Mouse (Mus musculus) embryonic facial prominence, embryonic 14.5 days (tissue): ENCODE data around the gene En1. TPM values are rescaled to one million over a fixed set of nuclear protein-coding genes. Genes with fewer than 3 reads are reported as not detected.

Source experiments
- ATAC-seq: fragments of 200-750 bp; cut with Nextera tagmentation; 2 replicates; pipeline ENCODE4 v1.8.0; 2017; ENCODE audit warnings: low read depth, moderate number of reproducible peaks, moderate TSS enrichment
- DNase-seq: peaks from one replicate; pipeline ENCODE4 v3.0.0-alpha.2; 2015; ENCODE audit warnings: low spot score
- H3K27ac ChIP-seq: fragments of 300-500 bp; sonication (generic); replicated peaks from 2 replicates; pipeline ENCODE4 v1.5.1; 2014; ENCODE audit warnings: low read depth, mild to moderate bottlenecking, low read length, moderate library complexity
- H3K27me3 ChIP-seq: fragments of 300-500 bp; sonication (generic); replicated peaks from 2 replicates; pipeline ENCODE4 v1.6.1; 2014; ENCODE audit warnings: low read length; ENCODE audit not compliant: control insufficient read depth, insufficient read depth
- H3K36me3 ChIP-seq: fragments of 300-500 bp; sonication (generic); 2 replicates; pipeline ENCODE4 v1.6.1; 2014; ENCODE audit warnings: low read length, mixed read lengths; ENCODE audit not compliant: control insufficient read depth, insufficient read depth
- H3K4me1 ChIP-seq: fragments of 300-500 bp; sonication (generic); 2 replicates; pipeline ENCODE4 v1.6.1; 2014; ENCODE audit warnings: antibody characterized with exemption, low read length; ENCODE audit not compliant: control insufficient read depth, insufficient read depth
- H3K4me2 ChIP-seq: fragments of 300-500 bp; sonication (generic); 2 replicates; pipeline ENCODE4 v1.6.1; 2014; ENCODE audit warnings: low read depth, mild to moderate bottlenecking, low read length, moderate library complexity, mixed read lengths
- H3K4me3 ChIP-seq: fragments of 300-500 bp; sonication (generic); 2 replicates; pipeline ENCODE4 v1.5.1; 2014; ENCODE audit warnings: low read depth, mild to moderate bottlenecking, low read length
- H3K9ac ChIP-seq: fragments of 300-500 bp; sonication (generic); 2 replicates; pipeline ENCODE4 v1.6.1; 2014; ENCODE audit warnings: low read depth, mild to moderate bottlenecking, low read length, moderate library complexity, mixed read lengths
- H3K9me3 ChIP-seq: fragments of 300-500 bp; sonication (generic); 2 replicates; pipeline ENCODE4 v1.6.1; 2016; ENCODE audit warnings: low read length; ENCODE audit not compliant: control insufficient read depth
- WGBS: fragments of 180-500 bp; shearing (Covaris S2); extraction: QIAGEN DNeasy Blood & Tissue Kit; methylation state at CpG from one replicate; pipeline ENCODE4 v1.1.7; 2014; 5-methylcytosine and 5-hydroxymethylcytosine counted together
- polyA plus RNA-seq: library from polyadenylated mRNA; unstranded; fragments of >200 nt; fragmentation: Nextera tagmentation; extraction: Ambion mirVana; gene quantifications from 2 replicates; pipeline ENCODE4 v1.2.1, GENCODE M21; 2014

En1 gene
- polyA plus RNA-seq, 1 experiment from 2014 or later: 2.0 TPM

DNA sequence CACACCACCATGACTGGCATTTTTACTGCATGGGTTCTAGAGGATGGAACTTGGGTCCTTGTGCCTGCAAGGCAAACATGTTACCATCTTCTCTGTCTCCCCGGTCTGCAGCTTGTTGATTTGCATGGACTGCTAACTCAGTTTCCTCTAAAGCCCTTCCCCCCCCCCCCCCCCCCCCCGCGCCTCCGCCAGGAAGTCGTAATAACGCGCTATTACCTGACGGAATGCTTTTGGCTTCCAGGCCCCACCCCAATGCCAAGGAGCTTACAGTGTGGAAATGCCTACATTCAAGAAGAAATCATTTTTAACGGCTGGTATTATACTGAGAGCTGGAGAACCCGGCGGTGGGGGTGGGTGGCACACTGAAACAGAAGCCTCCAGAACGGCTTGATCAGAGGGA, 14.8 kb upstream of the En1 start:
- no peak for DNase-seq
- no peaks in the 10 kb centered on the region for H3K4me1 ChIP-seq
- no peak overlapping the region for H3K27ac ChIP-seq
- H3K4me3 ChIP-seq: no peak overlapping the region
- no peak overlapping the region for H3K9ac ChIP-seq
- no peak overlapping the region for H3K4me2 ChIP-seq
- no peaks in the 10 kb centered on the region for H3K36me3 ChIP-seq
- 64% methylated on average over 9 of the region's 12 CpGs for WGBS
- H3K27me3 ChIP-seq: peaks cover 34% of the 10 kb centered on the region
- ATAC-seq: no peak
- no peaks in the 10 kb centered on the region for H3K9me3 ChIP-seq

DNA sequence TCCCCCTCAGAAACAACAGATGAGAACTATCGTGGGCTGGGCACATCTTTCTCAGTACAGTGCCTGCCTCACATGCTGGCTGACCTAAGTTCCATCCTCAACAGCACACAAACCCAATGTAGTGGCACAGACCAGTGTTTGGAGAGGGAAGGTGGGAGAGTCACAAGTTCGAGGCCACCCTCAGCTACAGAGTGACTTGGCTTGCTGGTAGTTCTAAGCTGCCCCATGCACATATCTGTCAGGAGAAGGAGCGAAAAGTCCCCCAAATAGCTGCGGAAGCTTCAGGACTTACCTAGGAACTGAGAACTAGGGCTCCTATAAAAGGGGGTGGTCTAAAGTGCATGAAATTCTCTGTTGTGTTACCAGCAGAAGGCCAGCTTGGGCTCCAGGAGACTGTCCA, 14.3 kb upstream of the En1 start:
- ATAC-seq (no peak), DNase-seq (no peak)
- no peak overlapping the region for H3K9ac ChIP-seq
- peaks cover 39% of the 10 kb centered on the region for H3K27me3 ChIP-seq
- H3K36me3 ChIP-seq: no peaks in the 10 kb centered on the region
- H3K4me1 ChIP-seq: no peaks in the 10 kb centered on the region
- no peaks in the 10 kb centered on the region for H3K9me3 ChIP-seq
- no peak overlapping the region for H3K4me3 ChIP-seq
- no peak overlapping the region for H3K4me2 ChIP-seq
- WGBS: 66% methylated on average over 4 of the region's 4 CpGs
- no peak overlapping the region for H3K27ac ChIP-seq

DNA sequence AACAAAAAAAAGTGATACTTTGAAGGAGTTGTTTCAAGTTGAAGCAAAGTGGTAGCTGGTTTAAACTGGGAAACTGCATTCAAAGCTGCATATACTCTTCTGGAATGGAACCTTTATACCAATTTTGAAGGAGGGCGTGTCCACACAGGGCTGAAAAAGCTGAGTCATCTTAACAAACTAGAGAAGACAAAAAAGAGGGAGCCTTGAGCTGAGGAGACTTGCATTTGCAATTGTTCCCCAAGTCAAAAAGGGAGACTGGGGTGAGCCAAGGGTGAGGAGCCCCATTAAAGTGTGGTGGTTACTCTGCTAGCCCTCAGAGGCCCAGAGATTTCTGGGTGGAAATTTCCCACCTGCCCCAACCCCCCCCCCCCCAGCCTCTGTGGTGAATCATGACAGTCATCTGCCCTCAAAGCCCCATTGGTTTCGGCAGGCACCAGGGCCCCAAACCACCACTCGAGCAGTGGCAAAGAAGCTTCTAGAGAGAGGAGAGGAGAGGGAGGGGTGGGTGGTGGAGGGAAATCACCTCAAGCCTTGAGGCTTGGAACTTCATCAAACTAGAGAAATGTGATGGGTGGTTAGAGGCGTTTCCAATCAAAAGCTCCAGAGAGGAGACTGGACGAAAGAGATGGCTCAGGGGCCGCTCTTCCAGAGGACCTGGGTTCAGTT, 13.7 kb upstream of the En1 start:
- Histone ChIP-seq H3K4me3 (no peak overlapping the region), H3K4me2 (no peak overlapping the region), H3K9ac (no peak overlapping the region), H3K27me3 (peaks cover 44% of the 10 kb centered on the region), H3K9me3 (no peaks in the 10 kb centered on the region), H3K27ac (no peak overlapping the region), H3K36me3 (no peaks in the 10 kb centered on the region), H3K4me1 (no peaks in the 10 kb centered on the region)
- ATAC-seq (no peak), DNase-seq (no peak)
- WGBS: 73% methylated on average over 6 of the region's 6 CpGs

DNA sequence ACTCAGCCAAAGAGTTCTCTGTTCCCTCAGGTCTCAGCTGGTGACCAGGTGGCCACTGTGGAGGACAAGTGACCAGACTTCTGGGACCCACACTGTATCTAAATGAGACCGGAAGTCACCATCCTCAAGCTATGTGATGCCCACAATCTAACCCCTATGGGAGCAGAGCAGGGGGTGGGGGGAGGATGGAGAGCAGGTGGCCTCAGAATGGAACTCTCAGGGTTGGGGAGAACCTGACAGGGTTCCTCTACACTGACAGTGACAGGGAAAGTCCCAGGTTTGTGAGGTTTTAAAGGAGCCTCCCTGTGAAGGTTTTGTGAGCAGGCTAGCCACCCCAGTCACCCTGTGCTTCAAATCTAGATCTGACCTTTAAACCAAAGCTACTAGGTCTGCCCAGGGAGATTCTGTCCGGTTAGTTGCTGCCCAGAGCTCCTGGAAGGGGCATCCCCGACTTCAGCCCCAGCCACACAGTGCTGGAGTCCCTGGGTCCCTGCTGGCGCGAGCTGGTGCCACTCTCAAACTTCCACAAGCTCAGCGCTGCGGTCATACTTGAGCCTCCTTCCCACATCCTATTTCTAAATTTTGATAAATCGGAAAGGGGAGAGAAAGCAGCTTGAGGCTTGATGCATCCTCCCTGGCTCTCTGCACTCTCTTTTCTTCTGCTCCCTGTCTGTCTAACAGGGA, 8.8 kb upstream of the En1 start:
- Histone ChIP-seq H3K9me3 (no peaks in the 10 kb centered on the region), H3K4me1 (no peaks in the 10 kb centered on the region), H3K27me3 (peaks cover 84% of the 10 kb centered on the region), H3K4me3 (no peak overlapping the region), H3K27ac (no peak overlapping the region), H3K4me2 (no peak overlapping the region), H3K36me3 (no peaks in the 10 kb centered on the region), H3K9ac (no peak overlapping the region)
- WGBS: 13% methylated on average over 8 of the region's 8 CpGs
- no peak for DNase-seq
- no peak for ATAC-seq

DNA sequence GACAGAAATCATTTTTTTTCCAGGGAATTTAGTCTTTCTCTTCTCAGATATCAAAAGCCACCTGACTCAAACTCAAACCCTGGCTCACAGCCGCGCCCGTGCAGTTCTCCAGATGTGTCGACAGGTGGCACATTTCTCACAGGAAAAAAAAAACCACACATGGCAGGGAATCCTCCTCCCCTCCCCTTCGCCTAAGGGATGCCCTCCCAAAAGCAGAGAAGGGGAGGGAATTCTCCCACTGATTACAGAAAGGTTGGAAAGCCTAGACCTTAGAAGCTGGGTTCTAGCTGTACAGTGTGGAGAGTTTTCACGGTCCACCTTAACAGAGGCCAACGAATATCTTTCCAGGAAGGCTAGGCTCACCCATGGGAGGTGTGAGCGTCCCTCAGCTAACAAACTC, 7.6 kb upstream of the En1 start:
- 2% methylated on average over 8 of the region's 8 CpGs for WGBS
- no peak for ATAC-seq
- H3K9me3 ChIP-seq: no peaks in the 10 kb centered on the region
- no peak overlapping the region for H3K27ac ChIP-seq
- peaks cover 91% of the 10 kb centered on the region for H3K27me3 ChIP-seq
- no peaks in the 10 kb centered on the region for H3K4me1 ChIP-seq
- H3K36me3 ChIP-seq: no peaks in the 10 kb centered on the region
- peak; percentile 78 for DNase-seq
- no peak overlapping the region for H3K4me2 ChIP-seq
- no peak overlapping the region for H3K4me3 ChIP-seq
- no peak overlapping the region for H3K9ac ChIP-seq

DNA sequence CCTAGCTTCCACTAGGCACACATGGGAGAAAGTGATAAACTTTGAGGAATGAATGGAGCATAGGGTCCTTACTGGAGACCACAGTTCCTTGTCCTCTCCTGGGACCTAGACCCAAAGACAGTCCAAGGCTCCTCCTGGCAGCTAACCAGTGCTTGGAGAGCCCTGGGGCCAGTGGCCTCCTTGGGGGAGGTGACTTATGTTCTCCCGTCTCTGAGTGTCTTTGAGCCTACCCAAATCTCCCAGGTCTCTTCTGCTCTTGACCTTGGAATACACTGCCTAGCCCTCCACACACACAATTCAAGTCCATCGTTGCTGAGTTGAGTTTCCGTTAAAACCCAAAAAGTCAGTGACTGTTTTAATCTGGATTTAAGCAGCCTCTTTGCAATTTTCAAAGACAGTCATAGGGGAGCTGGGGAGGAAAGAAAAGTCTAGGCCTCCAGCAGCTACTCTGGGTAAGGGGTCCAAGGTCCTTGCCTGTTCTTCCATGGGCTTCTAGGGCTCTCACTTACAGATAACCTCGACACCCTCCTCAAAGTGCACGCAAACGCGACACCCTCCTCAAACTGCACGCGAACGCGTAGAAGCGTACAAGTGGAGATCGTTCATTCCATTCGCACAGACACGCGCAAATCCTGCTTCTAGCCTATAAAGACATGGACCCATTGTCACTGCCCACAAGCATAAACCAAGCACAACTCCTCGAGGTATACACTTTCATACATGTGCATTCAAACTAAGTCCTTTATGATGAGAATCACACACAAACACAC, 6.6 kb upstream of the En1 start:
- Histone ChIP-seq H3K9me3 (no peaks in the 10 kb centered on the region), H3K4me3 (peak overlapping the region; percentile 34; the same call in 1 of the 2 replicates), H3K9ac (no peak overlapping the region), H3K27ac (no peak overlapping the region), H3K4me1 (no peaks in the 10 kb centered on the region), H3K27me3 (peaks cover 97% of the 10 kb centered on the region), H3K4me2 (peak overlapping the region; percentile 52), H3K36me3 (no peaks in the 10 kb centered on the region)
- DNase-seq (no peak), ATAC-seq (no peak)
- 9% methylated on average over 17 of the region's 17 CpGs for WGBS

DNA sequence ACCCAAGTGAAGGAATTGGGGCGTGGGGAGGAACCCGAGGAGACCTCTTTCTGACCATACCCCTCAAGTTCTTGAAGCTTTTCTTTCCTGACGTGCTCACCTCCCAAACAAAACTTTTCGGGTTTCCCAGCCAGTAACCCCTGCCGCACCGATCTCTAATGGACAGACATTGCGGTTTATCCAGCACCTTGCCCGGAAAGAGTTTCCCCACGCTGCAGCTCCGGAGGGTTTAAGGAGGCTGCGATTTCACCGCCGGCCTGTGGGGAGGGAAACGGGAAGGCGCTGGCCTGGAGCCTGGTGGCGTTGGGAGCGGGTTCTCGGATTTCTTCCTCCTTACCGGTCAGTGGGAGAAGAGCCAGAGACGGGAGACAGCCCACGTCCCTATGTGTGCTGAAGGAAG, 5.9 kb upstream of the En1 start:
- Histone ChIP-seq H3K27ac (no peak overlapping the region), H3K9me3 (no peaks in the 10 kb centered on the region), H3K4me1 (no peaks in the 10 kb centered on the region), H3K27me3 (peaks cover 97% of the 10 kb centered on the region), H3K9ac (peak overlapping the region; percentile 43; the same call in 1 of the 2 replicates), H3K4me2 (peak overlapping the region; percentile 52), H3K4me3 (peak overlapping the region; percentile 34), H3K36me3 (no peaks in the 10 kb centered on the region)
- ATAC-seq: 0 out of 2 replicates have a peak, but pooled peaks have one; percentile 24
- WGBS: 1% methylated on average over 21 of the region's 21 CpGs
- peak; percentile 53 for DNase-seq

DNA sequence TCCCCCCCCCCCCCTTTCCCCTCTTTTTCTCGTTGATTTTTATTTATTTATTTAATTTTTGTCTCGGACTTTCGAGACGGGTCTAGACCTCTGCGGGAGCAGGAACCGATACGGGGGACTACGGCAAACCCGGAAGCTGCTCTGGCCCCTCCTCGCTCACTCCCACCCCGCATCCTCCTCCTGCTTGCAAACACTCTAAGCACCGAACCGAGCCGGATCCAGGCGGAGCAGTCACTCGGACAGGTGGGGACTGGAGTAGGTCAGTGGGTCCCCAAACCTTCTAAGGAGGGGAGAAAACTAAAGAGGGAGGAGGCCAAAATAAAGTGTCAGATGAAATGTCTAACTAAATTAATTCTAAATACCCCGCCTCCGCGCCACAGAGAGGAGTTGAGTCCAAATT, 5.4 kb upstream of the En1 start:
- Histone ChIP-seq H3K27me3 (peaks cover 98% of the 10 kb centered on the region), H3K4me3 (peak overlapping the region; percentile 34), H3K9me3 (no peaks in the 10 kb centered on the region), H3K36me3 (no peaks in the 10 kb centered on the region), H3K4me2 (peak overlapping the region; percentile 52), H3K4me1 (no peaks in the 10 kb centered on the region), H3K27ac (no peak overlapping the region), H3K9ac (peak overlapping the region; percentile 43; the same call in 1 of the 2 replicates)
- DNase-seq (no peak), ATAC-seq (no peak)
- WGBS: under 1% methylated on average over 19 of the region's 19 CpGs
